Mouse (Mus musculus) myocyte (in vitro differentiated cells): ENCODE data around the gene Lrrc36. TPM values are rescaled to one million over a fixed set of nuclear protein-coding genes. Genes with fewer than 3 reads are reported as not detected.

Experiments
- H3K27me3 ChIP-seq: one replicate; pipeline ENCODE4 v1.6.1; 2011; ENCODE audit not compliant: control insufficient read depth, insufficient read depth, insufficient read length
- H3K36me3 ChIP-seq: one replicate; pipeline ENCODE4 v1.6.1; 2011; ENCODE audit not compliant: control insufficient read depth, insufficient read depth
- H3K4me2 ChIP-seq: one replicate; pipeline ENCODE4 v1.6.1; 2011; ENCODE audit warnings: low read depth, control low read depth
- H3K4me3 ChIP-seq: one replicate; pipeline ENCODE4 v1.5.1; 2011; ENCODE audit warnings: mild to moderate bottlenecking, control low read depth, moderate library complexity
- H3K79me2 ChIP-seq: one replicate; pipeline ENCODE4 v1.6.1; 2011; ENCODE audit not compliant: control insufficient read depth, insufficient read depth
- H3ac ChIP-seq: one replicate; pipeline ENCODE4 v1.6.1; 2011; ENCODE audit not compliant: control insufficient read depth, insufficient read length
- CEBPB ChIP-seq: IDR thresholded peaks from 2 replicates; pipeline ENCODE4 v1.6.1; 2011; ENCODE audit warnings: mild to moderate bottlenecking, moderate library complexity; ENCODE audit not compliant: poor library complexity, insufficient read depth, severe bottlenecking
- E2F4 ChIP-seq: IDR thresholded peaks from one replicate; pipeline ENCODE4 v1.6.1; 2011; ENCODE audit warnings: mild to moderate bottlenecking, control low read depth, moderate library complexity; ENCODE audit not compliant: insufficient read depth
- MAX ChIP-seq: IDR thresholded peaks from one replicate; pipeline ENCODE4 v1.6.1; 2011; ENCODE audit warnings: low read depth, mild to moderate bottlenecking, control low read depth
- MYOD1 ChIP-seq, 3 experiments: IDR thresholded peaks; one replicate each; pipeline ENCODE4 v1.6.1; 2011; ENCODE audit warnings: control low read depth in 2 of 3, low read depth in 2 of 3, mild to moderate bottlenecking in 2 of 3, moderate library complexity in 1 of 3; ENCODE audit not compliant: insufficient read length in 2 of 3, control insufficient read depth in 1 of 3
- MYOG ChIP-seq, 3 experiments: IDR thresholded peaks; one replicate each; pipeline ENCODE4 v1.6.1; 2011; ENCODE audit warnings: control low read depth in 2 of 3, low read depth in 2 of 3, mild to moderate bottlenecking in 2 of 3; ENCODE audit not compliant: insufficient read length in 2 of 3, control insufficient read depth in 1 of 3, insufficient read depth in 1 of 3
- POLR2A ChIP-seq: IDR thresholded peaks from one replicate; pipeline ENCODE4 v1.6.1; 2011; ENCODE audit warnings: low read depth, mild to moderate bottlenecking, control low read depth, moderate library complexity; ENCODE audit not compliant: insufficient read length
- POLR2AphosphoS2 ChIP-seq: IDR thresholded peaks from one replicate; pipeline ENCODE4 v1.6.1; 2011; ENCODE audit warnings: low read depth, control low read depth; ENCODE audit not compliant: insufficient read length
- REST ChIP-seq: IDR thresholded peaks from one replicate; pipeline ENCODE4 v1.6.1; 2011; ENCODE audit warnings: mild to moderate bottlenecking, control low read depth, moderate library complexity; ENCODE audit not compliant: insufficient read depth, insufficient read length
- SRF ChIP-seq: IDR thresholded peaks from one replicate; pipeline ENCODE4 v1.6.1; 2011; ENCODE audit warnings: low read depth; ENCODE audit not compliant: control insufficient read depth, insufficient read length
- TCF12 ChIP-seq: IDR thresholded peaks from one replicate; pipeline ENCODE4 v1.6.1; 2011; ENCODE audit warnings: mild to moderate bottlenecking, control low read depth; ENCODE audit not compliant: poor library complexity, insufficient read depth, severe bottlenecking
- TCF3 ChIP-seq: IDR thresholded peaks from one replicate; pipeline ENCODE4 v1.6.1; 2011; ENCODE audit warnings: low read depth, control low read depth; ENCODE audit not compliant: insufficient read length
- USF1 ChIP-seq: IDR thresholded peaks from one replicate; pipeline ENCODE4 v1.6.1; 2011; ENCODE audit warnings: low read depth, mild to moderate bottlenecking, control low read depth, moderate library complexity
- polyA plus RNA-seq: library from polyadenylated mRNA; unstranded; fragments of >200 nt; fragmentation: generic; extraction: Trizol; gene quantifications from one replicate; pipeline ENCODE4 v1.2.1, GENCODE M21; 2012; ENCODE audit warnings: missing spikeins

Lrrc36 gene
- polyA plus RNA-seq, 1 experiment: not detected

- Histone ChIP-seq H3K27me3 (no peaks in the 10 kb centered on the region), H3ac (no peak overlapping the region)
Observed at GRCm38 (mm10) chr8:105467396-105467985, 54.1 kb downstream of the Lrrc36 start.

GRCm38 (mm10) chr8:105468002-105468720 is 54.8 kb downstream of the Lrrc36 start:
- TF ChIP-seq REST: no peak
- TF ChIP-seq E2F4: no peak
- TF ChIP-seq USF1: no peak
- TF ChIP-seq MYOD1 (IDR thresholded peaks at IDR 0.05; ENCODE audit: control insufficient read depth in 1 of 3, insufficient read length in 2 of 3, low read depth in 2 of 3): no peak
- TF ChIP-seq MYOG (IDR thresholded peaks at IDR 0.05; ENCODE audit: control insufficient read depth in 1 of 3, insufficient read depth in 1 of 3, insufficient read length in 2 of 3, low read depth in 2 of 3): no peak
- TF ChIP-seq POLR2A: no peak
- no peak for TF ChIP-seq MAX
- TF ChIP-seq TCF3: no peak
- no peak for TF ChIP-seq TCF12
- no peak for TF ChIP-seq POLR2AphosphoS2
- no peak for TF ChIP-seq SRF
- TF ChIP-seq CEBPB: no peak
- Histone ChIP-seq H3K4me2 (no peak overlapping the region), H3ac (no peak overlapping the region), H3K27me3 (no peaks in the 10 kb centered on the region), H3K4me3 (no peak overlapping the region), H3K36me3 (no peaks in the 10 kb centered on the region), H3K79me2 (no peaks in the 10 kb centered on the region)

More at GRCm38 (mm10) chr8:105467396-105467985, 54.1 kb downstream of the Lrrc36 start:
- no peaks in the 10 kb centered on the region for H3K36me3 ChIP-seq
- no peak overlapping the region for H3K4me3 ChIP-seq
- H3K79me2 ChIP-seq: no peaks in the 10 kb centered on the region
- no peak for TF ChIP-seq E2F4
- H3K4me2 ChIP-seq: no peak overlapping the region

GRCm38 (mm10) chr8:105469041-105469695 is 55.8 kb downstream of the Lrrc36 start:
- H3ac ChIP-seq: no peak overlapping the region
- H3K4me3 ChIP-seq: peak overlapping the region; percentile 20
- no peaks in the 10 kb centered on the region for H3K36me3 ChIP-seq
- H3K27me3 ChIP-seq: no peaks in the 10 kb centered on the region
- H3K79me2 ChIP-seq: no peaks in the 10 kb centered on the region
- TF ChIP-seq USF1 (no peak), MYOG (IDR thresholded peaks at IDR 0.05; ENCODE audit: control insufficient read depth in 1 of 3, insufficient read depth in 1 of 3, insufficient read length in 2 of 3, low read depth in 2 of 3) (no peak), SRF (no peak), TCF12 (no peak), POLR2AphosphoS2 (no peak), POLR2A (no peak), CEBPB (no peak), TCF3 (no peak), E2F4 (no peak), MYOD1 (IDR thresholded peaks at IDR 0.05; ENCODE audit: control insufficient read depth in 1 of 3, insufficient read length in 2 of 3, low read depth in 2 of 3) (no peak), MAX (no peak), REST (no peak)
- H3K4me2 ChIP-seq: peak overlapping the region; percentile 96

GRCm38 (mm10) chr8:105469816-105470215 is 56.4 kb downstream of the Lrrc36 start:
- Histone ChIP-seq H3K79me2 (no peaks in the 10 kb centered on the region), H3K27me3 (no peaks in the 10 kb centered on the region), H3K4me3 (peak overlapping the region; percentile 20), H3ac (no peak overlapping the region), H3K36me3 (no peaks in the 10 kb centered on the region), H3K4me2 (peak overlapping the region; percentile 96)
- TF ChIP-seq MYOD1 (IDR thresholded peaks at IDR 0.05; ENCODE audit: control insufficient read depth in 1 of 3, insufficient read length in 2 of 3, low read depth in 2 of 3) (no peak), TCF3 (no peak), CEBPB (no peak), SRF (no peak)

- Histone ChIP-seq H3K79me2 (no peaks in the 10 kb centered on the region), H3K4me3 (peak overlapping the region; percentile 20), H3K36me3 (no peaks in the 10 kb centered on the region), H3ac (no peak overlapping the region), H3K4me2 (peak overlapping the region; percentile 96), H3K27me3 (no peaks in the 10 kb centered on the region)
- no peak for TF ChIP-seq REST
- TF ChIP-seq MYOG (IDR thresholded peaks at IDR 0.05; ENCODE audit: control insufficient read depth in 1 of 3, insufficient read depth in 1 of 3, insufficient read length in 2 of 3, low read depth in 2 of 3): no peak
- no peak for TF ChIP-seq E2F4
- TF ChIP-seq MYOD1 (IDR thresholded peaks at IDR 0.05; ENCODE audit: control insufficient read depth in 1 of 3, insufficient read length in 2 of 3, low read depth in 2 of 3): no peak
- TF ChIP-seq CEBPB: no peak
- TF ChIP-seq POLR2A: no peak
- no peak for TF ChIP-seq POLR2AphosphoS2
- TF ChIP-seq SRF: no peak
- no peak for TF ChIP-seq TCF3
- no peak for TF ChIP-seq USF1
- no peak for TF ChIP-seq TCF12
- no peak for TF ChIP-seq MAX
Observed at GRCm38 (mm10) chr8:105470262-105470661, 56.9 kb downstream of the Lrrc36 start.
